Mouse (Mus musculus) lung, postnatal 36 days (tissue): Measurements from ENCODE around the gene Dkk3.
"Not testable (repeated sequence)": the region's sequence is repeated elsewhere in the genome, so short reads cannot be mapped to it uniquely, and the experiment has no call there.

ENCODE experiments used
- DNase-seq: peaks from one replicate; pipeline ENCODE4 v3.0.0; 2022; ENCODE audit warnings: mixed read lengths

Dkk3 gene

DNA sequence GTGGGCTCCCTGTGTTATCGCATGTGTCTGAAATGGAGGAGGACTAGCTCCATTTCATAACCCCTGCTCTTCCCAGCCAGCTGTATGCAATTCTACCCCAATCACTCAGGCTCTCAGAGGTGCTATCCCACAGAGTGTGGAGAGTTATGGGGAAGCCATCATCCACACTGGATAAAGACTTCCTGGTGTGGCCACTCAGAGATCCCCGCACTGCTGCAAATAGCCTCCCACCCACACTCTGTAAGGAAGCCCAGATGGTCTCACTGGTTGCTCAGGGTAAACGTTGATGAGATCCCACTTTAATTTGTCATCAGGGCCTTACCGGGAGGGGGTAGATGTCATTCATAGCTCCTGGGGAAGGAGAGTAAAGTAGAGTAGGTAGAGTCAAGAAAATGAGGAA, 6.7 kb upstream of the Dkk3 start:
- DNase-seq, result no peak

DNA sequence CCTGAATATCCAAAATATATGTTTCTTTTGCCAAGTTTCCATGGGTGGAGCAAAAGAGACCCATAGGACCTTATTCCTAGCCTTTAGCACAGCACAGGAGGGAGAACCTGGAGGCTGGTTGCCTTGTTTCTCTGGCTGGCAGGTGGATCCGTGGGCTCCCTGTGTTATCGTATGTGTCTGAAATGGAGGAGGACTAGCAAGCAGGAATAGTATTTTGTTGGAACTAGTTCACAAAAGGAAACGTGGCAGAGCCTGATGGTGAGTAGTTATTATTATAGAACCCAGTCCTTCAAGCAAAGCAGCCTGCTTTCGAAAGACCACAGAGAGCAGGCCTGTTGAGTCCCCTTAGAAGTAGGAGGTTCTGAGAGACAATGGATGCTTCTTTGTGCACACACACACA, 6.2 kb upstream of the Dkk3 start:
- DNase-seq, result not testable (repeated sequence)

DNA sequence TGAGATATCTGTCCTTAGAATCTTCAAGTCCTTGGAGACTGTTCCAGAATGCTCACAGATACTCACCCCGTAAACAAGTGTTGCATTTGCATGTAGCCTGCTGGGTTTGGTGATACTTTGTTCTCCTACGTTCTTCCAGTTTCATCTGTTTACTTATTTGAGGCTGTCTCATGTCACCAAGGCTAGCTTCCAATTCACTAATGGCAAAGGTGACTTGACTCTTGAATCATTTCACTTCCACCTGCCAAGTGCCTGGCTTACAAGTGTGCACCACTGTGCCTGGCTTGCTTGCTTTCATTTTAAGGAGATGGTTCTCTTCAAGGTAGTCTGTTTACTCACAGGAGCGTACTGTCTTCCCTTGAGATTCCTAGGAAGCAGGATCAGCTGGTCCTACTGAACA, 5.6 kb upstream of the Dkk3 start:
- no peak for DNase-seq

DNA sequence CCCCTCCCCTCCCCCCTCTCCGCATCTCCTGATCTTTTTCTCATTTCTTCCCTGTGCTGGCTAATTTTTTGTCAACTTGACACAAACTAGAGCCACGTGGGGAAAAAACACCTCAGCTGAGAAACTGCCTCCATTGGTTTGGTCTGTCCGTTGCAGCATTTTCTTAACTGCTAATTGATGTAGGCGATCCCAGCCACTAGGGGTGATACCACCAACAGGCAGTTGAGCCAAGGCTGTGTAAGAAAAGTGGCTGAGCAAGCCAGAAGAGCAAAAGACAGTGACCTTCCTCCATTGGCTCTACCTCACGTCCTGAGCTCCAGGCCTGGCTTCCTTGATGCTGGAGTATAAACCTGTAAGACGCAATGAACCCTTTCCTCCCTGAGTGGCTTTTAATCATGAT, 978 bp upstream of the Dkk3 start:
- no peak for DNase-seq

DNA sequence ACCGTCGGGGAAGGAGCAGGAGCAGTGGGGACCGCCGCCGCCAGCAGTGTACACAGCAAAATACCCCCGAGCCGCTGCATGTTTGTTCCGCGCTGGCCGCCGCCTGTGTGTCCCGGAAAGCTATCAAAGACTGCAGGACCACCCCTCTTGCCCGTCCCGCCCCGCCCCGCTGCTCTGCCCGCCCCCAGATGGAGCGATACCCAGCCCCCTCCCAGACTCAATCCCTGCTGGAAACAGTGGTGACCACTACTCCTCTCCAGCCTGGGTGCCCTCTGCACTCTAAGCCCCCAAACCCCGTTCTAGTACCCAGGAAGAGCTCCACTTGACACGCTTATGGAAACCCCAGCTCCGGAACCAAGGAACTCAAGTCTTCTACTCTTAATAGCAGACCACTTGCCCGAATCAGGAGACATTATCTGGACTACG, 528 bp downstream of the Dkk3 start:
- DNase-seq, result no peak

DNA sequence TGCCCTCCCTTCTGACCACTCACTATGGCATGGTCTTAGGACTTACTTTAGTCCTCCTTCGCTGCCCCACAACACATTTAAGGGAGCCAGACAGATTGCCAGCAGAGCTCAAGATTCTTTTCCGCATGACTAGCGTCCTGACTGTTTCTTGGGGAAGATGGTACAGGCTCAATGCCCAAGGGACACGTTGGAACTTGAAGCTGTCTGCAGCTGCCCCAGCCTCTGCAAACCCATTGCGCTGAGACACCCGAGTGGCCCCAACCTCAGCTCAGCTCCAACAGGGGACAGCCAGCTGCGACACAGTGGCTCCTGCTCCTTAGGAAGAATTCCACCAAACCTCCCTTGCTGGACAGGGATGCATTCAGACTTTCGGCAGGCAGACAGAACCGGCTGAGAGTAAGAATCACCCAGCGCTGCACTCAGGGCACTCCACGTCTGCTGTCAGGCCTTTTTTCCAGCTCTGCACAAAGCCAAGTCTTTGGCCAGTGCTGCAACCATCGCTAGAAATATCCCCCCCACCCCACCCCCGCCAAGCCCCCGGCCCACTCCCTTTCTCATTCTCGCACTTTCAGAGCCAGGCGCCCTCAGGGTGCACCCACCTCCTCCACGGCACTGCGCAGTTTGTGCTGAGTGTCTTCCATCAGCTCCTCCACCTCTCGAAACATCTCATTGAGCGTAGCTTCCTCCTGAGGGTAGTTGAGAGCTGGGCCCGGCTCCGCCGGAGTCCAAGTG, 1.1 kb downstream of the Dkk3 start:
- DNase-seq, result no peak

DNA sequence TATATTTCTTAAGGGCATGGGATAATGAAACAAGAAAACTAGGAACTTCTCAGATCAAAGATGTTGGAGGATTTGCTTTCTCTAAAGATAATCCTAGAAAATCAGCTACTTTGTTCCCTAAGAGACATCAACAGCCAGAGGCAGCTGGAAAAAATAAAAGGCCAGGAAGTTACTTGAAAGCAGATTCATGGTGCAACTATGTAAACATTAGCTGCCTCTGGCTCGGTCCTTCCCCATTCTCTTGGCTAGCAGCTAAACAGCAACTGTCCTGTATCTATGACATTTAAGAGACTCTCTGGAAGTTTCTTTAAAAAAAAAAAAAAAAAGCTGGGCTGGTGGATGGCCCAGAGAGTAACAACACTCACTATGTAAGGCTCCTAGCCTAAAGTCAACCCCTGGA, 3.7 kb downstream of the Dkk3 start:
- peak; percentile 54 for DNase-seq

DNA sequence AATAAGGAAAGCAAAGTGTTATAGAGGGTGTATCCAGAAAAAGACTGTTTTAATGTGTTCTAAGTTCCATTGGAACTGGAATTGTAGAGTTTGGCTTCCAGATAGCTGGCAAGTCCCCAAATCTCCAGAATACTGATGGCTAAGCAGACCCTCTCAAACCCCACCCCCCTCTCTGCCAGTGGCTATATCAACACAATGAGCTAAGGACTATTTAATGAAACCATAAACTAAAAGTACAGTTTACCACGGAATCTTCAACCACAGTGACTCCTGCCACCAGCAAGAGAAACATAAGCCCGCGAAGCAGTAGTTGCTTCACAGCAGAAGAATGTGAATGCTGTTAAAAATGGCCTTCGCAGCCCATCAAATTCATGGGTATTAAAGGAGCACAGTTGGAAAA, 4.4 kb downstream of the Dkk3 start:
- no peak for DNase-seq

DNA sequence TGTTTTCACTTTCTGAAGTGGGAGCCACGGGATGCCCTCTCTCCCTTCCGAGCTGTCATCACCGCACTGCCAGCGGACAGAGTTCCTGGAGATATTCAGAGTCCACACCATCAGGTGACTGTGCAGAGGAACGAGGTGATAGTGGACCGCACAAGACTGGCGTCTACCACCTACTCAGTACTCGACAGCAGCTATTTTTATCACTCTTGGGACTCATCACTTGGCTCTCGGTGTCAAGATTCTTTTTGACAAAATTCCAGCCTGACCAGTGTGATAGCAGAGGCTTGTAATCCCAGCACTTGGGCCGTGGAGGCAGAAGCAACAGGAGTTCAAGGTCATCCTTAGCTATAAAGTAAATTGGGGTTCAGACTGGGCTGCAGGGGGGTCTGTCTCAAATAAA, 9.7 kb downstream of the Dkk3 start:
- DNase-seq, result no peak

DNA sequence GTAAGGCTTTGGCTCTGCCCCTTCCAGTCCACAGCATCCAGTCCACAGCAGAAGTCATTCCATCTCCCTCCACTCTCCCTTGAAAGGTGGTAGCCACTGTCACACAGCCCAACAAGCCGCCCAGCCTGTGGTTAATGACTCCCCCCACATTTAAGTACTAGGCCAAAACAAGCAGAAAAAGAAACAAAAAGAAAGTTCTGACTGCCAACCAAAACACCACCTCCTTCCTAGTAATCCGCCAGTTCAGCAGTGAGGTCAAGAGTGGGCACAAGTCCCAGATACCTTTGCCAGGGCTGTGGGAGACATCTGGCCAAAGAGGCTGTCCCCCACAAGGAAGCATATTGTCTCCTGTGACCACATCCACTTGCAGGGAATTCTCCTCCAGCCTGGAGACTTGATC, 10.9 kb downstream of the Dkk3 start:
- no peak for DNase-seq

DNA sequence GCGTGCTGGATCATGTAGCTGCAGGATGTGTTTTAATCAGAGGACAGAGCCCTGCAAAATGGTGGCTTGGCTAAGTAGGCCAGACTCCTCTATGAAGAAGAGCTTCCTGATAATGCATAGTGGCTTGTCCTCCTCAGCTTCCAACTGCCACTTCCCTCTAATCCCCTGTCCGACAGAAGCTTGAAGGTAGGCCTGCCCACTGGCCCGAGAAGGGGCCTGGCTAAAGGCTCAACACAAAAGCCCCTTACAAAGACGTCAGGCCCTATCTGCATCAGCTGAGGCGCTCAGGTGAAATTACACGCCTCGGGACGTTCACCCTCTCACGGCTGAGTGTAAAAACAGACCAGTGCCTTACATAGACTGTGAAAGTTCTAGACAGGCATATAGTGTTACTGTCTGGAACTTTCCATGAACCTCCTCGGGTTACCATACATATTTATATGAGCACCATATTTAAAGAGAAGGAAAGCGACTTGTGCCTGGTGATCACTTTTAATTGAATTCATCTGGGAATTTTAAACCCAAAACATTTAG, 14.1 kb downstream of the Dkk3 start:
- no peak for DNase-seq

DNA sequence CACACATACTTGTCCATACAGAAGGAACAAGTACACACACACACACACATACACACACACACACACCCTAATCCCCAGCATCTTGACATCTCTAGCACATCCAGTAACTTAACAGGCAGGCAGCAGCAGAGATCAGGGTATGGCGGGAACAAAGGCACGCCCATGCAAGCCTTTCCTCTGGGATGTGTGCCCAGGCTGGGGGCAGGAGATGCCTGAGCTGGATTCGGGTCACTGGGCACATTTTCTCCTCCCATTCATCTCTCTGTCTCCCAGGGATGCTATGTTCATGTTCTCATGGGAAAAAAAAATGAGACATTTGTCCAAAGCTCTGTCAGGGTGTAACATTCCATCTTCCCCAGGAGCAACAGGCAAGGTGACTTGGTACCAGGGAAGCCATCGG, 14.9 kb downstream of the Dkk3 start:
- DNase-seq, result no peak

DNA sequence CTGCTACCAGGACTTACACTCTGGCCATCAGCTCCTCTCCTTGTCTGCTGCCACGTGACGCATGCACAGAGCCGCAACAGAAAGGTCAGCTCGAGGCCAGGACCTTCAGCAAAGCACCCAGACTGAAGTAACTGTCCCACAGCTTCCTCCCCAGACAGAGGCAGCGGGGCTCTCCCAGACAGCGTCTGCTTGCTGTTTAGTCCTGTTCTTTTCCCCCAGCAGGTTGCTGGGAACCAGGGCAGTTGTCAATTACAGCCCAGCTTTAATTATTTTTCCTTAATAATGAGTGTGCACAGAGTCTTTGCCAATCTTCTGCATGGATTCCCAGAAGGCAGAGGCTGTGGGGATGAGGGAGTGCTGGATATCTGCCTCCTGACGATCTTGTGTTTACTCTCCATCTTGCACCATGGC, 15.8 kb downstream of the Dkk3 start:
- no peak for DNase-seq

DNA sequence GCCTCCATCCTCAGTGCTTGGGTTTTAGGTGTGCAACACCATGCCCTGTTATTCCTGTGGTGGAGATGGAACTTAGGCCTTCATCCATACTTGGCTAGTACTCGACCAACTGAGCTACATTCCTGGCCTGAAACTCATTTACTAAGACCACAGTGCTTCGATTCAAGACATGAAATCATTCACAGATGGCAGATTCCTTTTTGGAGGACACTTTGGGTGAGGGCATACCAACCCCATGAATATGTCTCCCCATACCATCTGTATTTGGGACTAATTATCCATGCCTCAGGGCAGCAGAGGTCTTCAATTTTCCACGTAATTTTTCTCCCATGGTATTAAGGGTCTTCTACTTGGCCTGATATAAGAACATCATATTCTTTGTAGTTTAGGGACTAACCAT, 16.2 kb downstream of the Dkk3 start:
- no peak for DNase-seq

DNA sequence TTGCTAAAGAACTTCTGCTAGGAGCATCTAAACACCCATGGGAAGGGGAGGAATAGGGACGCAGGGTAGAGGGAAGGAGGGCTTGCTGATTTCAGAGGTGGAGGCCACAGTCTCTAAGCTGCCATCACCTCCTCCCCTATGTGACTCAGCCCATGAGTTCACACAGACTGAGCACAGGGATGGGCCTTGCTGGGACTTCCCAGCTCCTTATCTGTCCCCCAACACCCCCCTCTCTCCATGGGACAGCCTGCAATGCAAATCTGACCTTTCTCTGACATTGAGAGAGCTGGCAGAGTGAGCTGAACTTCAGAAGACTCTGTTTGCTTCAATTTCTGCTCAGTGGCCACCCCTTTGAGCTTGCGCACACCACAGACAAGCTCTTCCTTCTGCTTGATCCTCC, 18.1 kb downstream of the Dkk3 start:
- DNase-seq, result no peak

DNA sequence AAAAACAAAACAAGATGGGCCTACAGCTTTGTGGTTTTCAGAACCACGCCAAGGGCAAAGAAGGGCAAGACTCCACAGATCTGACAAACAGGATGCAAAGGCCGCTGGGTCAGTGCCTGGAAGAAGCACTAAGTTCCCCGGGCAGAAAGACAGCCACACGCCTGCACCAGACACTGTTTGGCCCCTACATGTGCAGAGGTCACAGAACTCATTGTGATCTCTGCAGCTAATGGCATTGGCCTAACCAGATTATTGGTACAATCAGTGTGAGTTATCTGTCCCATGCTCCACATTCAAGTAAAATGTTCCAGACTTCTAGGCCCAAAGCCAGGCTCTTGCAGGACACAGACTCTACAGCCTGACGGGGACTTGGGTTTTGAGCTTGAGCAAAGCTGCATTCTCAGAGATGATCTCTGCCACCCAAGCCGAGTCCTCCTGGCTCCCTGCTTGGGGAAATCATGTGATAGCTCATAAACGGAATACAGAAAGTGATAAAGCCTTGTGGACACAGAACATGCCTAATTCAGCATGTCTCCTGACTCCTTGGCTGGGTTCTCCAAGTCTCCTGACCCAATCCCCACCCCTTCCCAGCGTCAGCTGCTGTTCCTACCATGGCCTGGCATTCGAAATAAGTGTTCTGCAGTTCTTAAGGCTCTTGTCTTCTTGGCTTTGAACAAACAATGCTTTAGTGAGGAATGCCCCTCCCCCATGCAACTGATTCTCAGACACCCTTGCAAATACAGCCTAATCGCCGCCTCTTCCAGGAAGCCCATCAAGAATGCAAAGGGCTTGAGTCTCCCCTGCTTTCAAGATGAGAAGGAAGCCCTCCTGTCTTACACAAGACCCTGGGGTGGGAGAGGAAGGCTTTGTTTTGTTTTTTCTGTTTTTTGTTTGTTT, 20.1 kb downstream of the Dkk3 start:
- peak; percentile 72 for DNase-seq

DNA sequence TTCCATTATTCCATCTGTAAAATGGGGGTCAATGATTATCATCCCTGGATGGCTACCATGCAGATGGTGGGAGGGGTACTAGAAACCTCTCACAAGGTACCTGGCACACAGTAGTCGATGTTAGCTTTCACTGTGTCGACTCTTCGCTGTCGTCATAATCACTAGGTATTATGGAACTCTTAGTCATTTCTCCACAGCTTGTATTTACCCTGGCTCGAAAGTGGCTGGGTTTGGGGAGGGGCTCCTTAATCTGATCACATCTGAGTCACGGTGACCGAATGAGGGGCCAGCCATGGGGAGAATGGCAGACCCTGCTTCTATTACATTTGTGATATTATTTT, 20.7 kb downstream of the Dkk3 start:
- no peak for DNase-seq

DNA sequence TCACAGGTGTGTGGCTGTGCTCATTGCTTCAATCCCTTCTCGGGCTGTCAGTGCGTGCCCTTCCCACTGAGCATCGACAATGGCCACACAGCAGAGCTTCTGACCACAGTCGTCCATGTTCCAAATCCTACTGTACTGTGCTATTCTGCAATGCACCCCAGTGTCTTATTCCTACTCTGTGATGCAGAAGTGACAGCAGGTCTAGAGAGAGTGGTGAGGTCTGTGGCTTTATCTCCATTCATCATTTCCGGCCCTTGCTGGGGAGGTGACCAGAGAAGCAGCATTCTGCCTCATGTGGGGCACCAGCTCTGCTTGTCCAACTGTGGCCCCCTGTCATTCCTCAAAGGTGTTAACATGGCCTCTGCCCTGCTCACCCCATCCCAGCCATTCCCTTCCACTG, 22.3 kb downstream of the Dkk3 start:
- no peak for DNase-seq

DNA sequence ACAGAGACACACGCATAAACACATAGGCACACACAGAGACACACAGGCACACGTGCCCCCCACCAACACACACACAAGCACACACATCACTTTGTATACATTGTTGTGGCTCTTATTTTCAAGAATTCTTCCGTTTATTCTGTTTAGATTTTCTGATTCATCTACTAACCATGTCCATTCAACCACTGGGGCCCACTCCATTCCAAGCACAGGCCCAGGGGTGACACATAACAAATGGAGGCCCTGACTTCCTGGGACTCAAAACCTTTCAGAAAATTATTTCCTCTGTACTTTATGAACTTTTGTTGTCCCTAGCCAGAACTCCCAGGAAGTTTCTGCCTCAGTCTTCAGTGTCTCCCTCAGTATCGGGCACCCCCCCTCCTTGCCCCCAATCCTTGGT, 23.7 kb downstream of the Dkk3 start:
- DNase-seq, result no peak

DNA sequence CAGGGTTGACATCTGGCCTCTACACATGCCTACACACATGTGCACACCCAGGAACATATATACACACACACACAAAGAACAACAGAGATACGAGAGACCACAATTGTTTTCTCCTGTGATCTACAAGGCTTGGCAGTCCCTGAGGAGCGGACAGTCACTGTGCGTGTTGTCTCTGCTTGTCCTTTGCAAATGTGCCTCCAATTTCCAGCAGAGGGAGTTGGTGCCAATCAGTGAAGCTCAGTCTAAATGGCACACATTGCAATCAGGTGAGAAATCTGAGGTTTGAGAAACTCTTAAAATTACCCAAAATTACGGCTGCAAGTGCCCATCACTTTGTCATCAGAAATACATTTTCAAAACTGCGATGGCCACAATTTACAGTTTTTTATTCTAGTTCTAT, 25.6 kb downstream of the Dkk3 start:
- no peak for DNase-seq

DNA sequence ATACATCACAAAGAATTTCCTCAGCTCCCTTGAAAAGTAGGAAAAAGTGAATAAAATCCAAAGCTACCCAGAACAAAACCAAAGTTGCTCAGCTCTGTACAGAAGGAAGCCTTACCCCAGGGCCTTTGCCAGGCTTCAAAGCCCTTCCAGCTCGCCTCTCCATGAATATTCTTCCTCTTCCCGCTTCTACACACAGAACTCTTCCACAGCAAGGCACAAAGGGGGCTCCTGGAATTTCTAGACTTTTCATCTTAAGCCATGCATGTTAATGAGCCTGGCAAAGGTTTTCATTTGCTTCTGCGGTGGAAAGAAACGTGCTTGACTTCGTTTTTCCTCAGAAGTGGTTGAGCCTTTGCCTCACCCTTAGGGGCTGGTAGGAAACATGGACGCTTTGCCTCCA, 26.9 kb downstream of the Dkk3 start:
- no peak for DNase-seq

DNA sequence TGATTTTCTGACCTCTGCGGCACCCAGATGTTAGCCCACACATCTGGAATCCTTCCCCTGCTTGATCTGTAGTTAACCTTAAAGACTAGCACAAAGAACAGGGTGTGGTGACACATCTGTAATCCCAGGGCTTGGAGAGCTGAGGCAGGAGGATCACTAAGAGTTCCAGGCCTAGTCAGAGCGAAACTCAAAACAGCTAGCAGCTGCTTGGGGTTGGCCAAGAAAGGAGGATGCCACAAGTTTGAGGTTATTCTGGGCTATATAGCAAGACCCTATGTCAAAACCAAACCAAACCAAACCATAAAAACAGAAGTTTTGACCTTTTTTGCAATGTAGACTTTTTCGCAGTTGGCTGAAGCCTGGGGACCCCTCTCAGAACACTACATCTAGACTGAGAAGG, 28.2 kb downstream of the Dkk3 start:
- DNase-seq, result no peak

DNA sequence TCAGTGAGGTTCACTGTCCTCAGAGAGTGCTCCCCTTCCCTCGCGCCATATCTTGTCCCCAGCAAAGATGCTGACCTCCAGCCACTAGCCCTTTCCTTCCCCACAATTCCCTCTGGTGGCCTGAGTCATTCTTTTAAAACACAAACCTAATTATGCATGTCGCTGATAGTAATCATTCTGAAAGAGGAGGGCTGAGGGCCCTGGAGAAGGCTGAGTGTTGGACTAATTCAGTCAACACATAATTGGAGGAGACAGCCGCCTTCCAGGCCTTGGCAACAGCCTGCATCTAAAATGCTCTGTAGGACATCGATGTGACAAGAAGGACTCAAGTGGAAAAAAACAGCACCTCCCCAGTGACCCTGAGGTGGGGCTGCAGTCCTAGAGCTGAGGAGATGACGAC, 29.0 kb downstream of the Dkk3 start:
- no peak for DNase-seq

DNA sequence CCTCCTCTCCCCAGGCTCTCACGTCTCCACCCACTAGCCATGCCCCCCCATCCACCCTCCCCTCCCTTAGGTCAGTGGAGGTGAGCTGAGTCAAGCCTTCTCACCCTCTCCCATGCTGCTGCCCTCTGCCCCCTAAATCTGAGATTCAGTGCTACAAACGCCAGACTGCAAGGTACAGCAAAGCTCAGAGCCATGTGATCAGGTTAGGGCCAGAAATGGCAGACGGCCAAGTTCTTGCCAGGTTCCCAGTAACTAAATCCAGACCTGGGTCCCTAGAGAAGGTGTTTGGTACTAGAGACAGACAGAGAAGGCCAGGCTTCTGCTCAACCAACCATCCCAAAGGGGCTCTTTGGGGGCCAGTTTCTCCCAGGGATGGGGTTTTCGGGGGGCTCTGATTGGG, 30.0 kb downstream of the Dkk3 start:
- no peak for DNase-seq
